21 mouse cellular contexts compared by ENCODE assay signal in genomic region chr12:98108039-98108438, GRCm38 (mm10).
DNase-seq lines count a peak whose midpoint lies in the region; ATAC-seq and TF ChIP-seq lines count a peak whose summit lies in the region.
"Had no signal": no experiment of that assay in that cellular context is flagged by ENCODE, and none has a peak within 500 bp of the region (broad histone marks: within the 10 kb centered on the region; RNA-seq: fewer than 3 reads in every experiment).

No protein-coding gene starts in this region.

- H3K79me2 ChIP-seq in heart, adult 2 months (replicated peaks; ENCODE audit: control insufficient read depth, insufficient read depth, low read length): no peaks in the 10 kb centered on the region

- no peak overlapping the region for H3K9ac ChIP-seq in embryonic facial prominence, embryonic 12.5 days
- no peak overlapping the region for H3K9ac ChIP-seq in heart, adult 2 months (ENCODE audit: low read depth, low read length)
- H3K9ac ChIP-seq in midbrain, embryonic 15.5 days: no peak overlapping the region
- H3K9ac ChIP-seq: limb, embryonic 15.5 days; liver, embryonic 15.5 days had no signal

- no peak for TF ChIP-seq CTCF in heart, adult 2 months (IDR thresholded peaks at IDR 0.05)

- no peak for TF ChIP-seq EP300 in heart, adult 2 months (IDR thresholded peaks at IDR 0.05; ENCODE audit: insufficient read depth, low read depth, low read length)

- H3K4me2 ChIP-seq in embryonic facial prominence, embryonic 12.5 days (replicated peaks): peak overlapping the region; percentile 21
- no peak overlapping the region for H3K4me2 ChIP-seq in midbrain, embryonic 15.5 days
- H3K4me2 ChIP-seq: limb, embryonic 15.5 days; liver, embryonic 15.5 days had no signal

- peaks cover 11% of the 10 kb centered on the region for H3K4me1 ChIP-seq in embryonic facial prominence, embryonic 12.5 days
- H3K4me1 ChIP-seq in heart, adult 2 months (ENCODE audit: control insufficient read depth, insufficient read depth, low read length): no peaks in the 10 kb centered on the region
- peaks cover 7% of the 10 kb centered on the region; the same call in 1 of the 2 replicates for H3K4me1 ChIP-seq in midbrain, embryonic 15.5 days
- H3K4me1 ChIP-seq: heart, embryonic 10.5 days; liver, embryonic 15.5 days had no signal

- 33% methylated on average over 9 of the region's 9 CpGs for WGBS in embryonic facial prominence, embryonic 12.5 days
- 78% methylated on average over 9 of the region's 9 CpGs for WGBS in heart, adult 2 months
- 87% methylated on average over 9 of the region's 9 CpGs for WGBS in midbrain, embryonic 15.5 days

- H3K27ac ChIP-seq in embryonic facial prominence, embryonic 12.5 days: 0 out of 2 replicates have a peak overlapping the region, but pooled peaks have one; percentile 13
- H3K27ac ChIP-seq in heart, adult 2 months: no peak overlapping the region
- no peak overlapping the region for H3K27ac ChIP-seq in midbrain, embryonic 15.5 days
- H3K27ac ChIP-seq: heart, embryonic 10.5 days; hindbrain, embryonic 10.5 days; limb, embryonic 15.5 days; liver, embryonic 15.5 days had no signal

- H3K9me3 ChIP-seq in embryonic facial prominence, embryonic 12.5 days: no peaks in the 10 kb centered on the region
- H3K9me3 ChIP-seq in midbrain, embryonic 15.5 days: no peaks in the 10 kb centered on the region
- H3K9me3 ChIP-seq: heart, embryonic 10.5 days; hindbrain, embryonic 10.5 days; limb, embryonic 15.5 days; liver, embryonic 15.5 days had no signal

- peak; percentile 1 for DNase-seq in 3T3-L1 (ENCODE audit: low read depth, low spot score)
- peak; percentile 60 for DNase-seq in embryo, embryonic 10 days (ENCODE audit: low spot score)
- peak; percentile 35 for DNase-seq in hindlimb bud, embryonic 11.5 days (ENCODE audit: extremely low spot score, low read depth, low spot score)
- DNase-seq in kidney, postnatal 10 days: no peak
- DNase-seq in heart, adult 2 months: no peak
- no peak for DNase-seq in cerebellum, adult 9-11 months
- DNase-seq: adrenal gland, adult 8-10 months; cerebellum, adult 8-10 months; gastrocnemius, postnatal 25 days; kidney, adult 2 months; kidney, postnatal 14 days; midbrain, embryonic 14.5 days; thymus, postnatal 25 days had no signal

- H3K4me3 ChIP-seq in embryonic facial prominence, embryonic 12.5 days: no peak overlapping the region
- H3K4me3 ChIP-seq in heart, adult 2 months: no peak overlapping the region
- no peak overlapping the region for H3K4me3 ChIP-seq in midbrain, embryonic 15.5 days
- H3K4me3 ChIP-seq: heart, embryonic 10.5 days; hindbrain, embryonic 10.5 days; limb, embryonic 15.5 days; liver, embryonic 15.5 days had no signal

- intact Hi-C loops in heart, adult 2 months (cut with DNase I): no loop called here

- TF ChIP-seq POLR2A in heart, adult 2 months (IDR thresholded peaks at IDR 0.05; ENCODE audit: insufficient read depth, low read depth, low read length): no peak

- H3K27me3 ChIP-seq in embryonic facial prominence, embryonic 12.5 days: no peaks in the 10 kb centered on the region
- no peaks in the 10 kb centered on the region for H3K27me3 ChIP-seq in heart, adult 2 months (ENCODE audit: control insufficient read depth, insufficient read depth, low read length)
- H3K27me3 ChIP-seq in midbrain, embryonic 15.5 days (replicated peaks): no peaks in the 10 kb centered on the region
- H3K27me3 ChIP-seq: limb, embryonic 15.5 days; liver, embryonic 15.5 days; Patski had no signal

- no peaks in the 10 kb centered on the region for H3K36me3 ChIP-seq in embryonic facial prominence, embryonic 12.5 days
- H3K36me3 ChIP-seq in heart, adult 2 months (ENCODE audit: control insufficient read depth, insufficient read depth, low read length): no peaks in the 10 kb centered on the region
- no peaks in the 10 kb centered on the region for H3K36me3 ChIP-seq in midbrain, embryonic 15.5 days (replicated peaks)
- H3K36me3 ChIP-seq: heart, embryonic 10.5 days; hindbrain, embryonic 10.5 days; limb, embryonic 15.5 days; liver, embryonic 15.5 days had no signal

- ATAC-seq in embryonic facial prominence, embryonic 12.5 days (ENCODE audit: insufficient number of reproducible peaks, insufficient read depth, low FRiP score, low TSS enrichment): no peak; the same call in 1 of the 2 replicates
- no peak for ATAC-seq in midbrain, embryonic 15.5 days (replicated peaks)
- ATAC-seq: inflammation-experienced regulatory T-cells, adult 6 months; Patski had no signal

Comparison
In these comparisons a context has a peak if more than half of its experiments do, and no peak if none do; other contexts are left out.
1. DNase-seq: peak in 3T3-L1 (single experiment), embryo, embryonic 10 days (single experiment) and hindlimb bud, embryonic 11.5 days (single experiment); none in kidney, postnatal 10 days (single experiment), heart, adult 2 months (0 of 2) and cerebellum, adult 9-11 months (single experiment).